Mouse (Mus musculus) urinary bladder, postnatal 25 days (tissue): ENCODE results near the gene Mfsd13b.
"Not testable (repeated sequence)": the region's sequence is repeated elsewhere in the genome, so short reads cannot be mapped to it uniquely, and the experiment has no call there.

Source experiments
- DNase-seq: peaks from one replicate; pipeline ENCODE4 v3.0.0; 2022; ENCODE audit warnings: low spot score

The Mfsd13b gene

GRCm38 (mm10) chr7:120982200-120982841, at the start of gene Mfsd13b, which contains the start of gene Cdr2:
Gene Mfsd13b (plus strand): TSS chr7:120982509.
Gene Cdr2 (minus strand): TSS chr7:120982312.
- DNase-seq = peak; percentile 91

- no peak for DNase-seq
Observed at GRCm38 (mm10) chr7:120933110-120933509, 49.2 kb upstream of the Mfsd13b start.

- no peak for DNase-seq
Observed at GRCm38 (mm10) chr7:120933680-120934195, 48.6 kb upstream of the Mfsd13b start.

GRCm38 (mm10) chr7:120934716-120935115, 47.6 kb upstream of the Mfsd13b start:
- peak; percentile 42 for DNase-seq

GRCm38 (mm10) chr7:120936522-120936921, 45.8 kb upstream of the Mfsd13b start:
- no peak for DNase-seq

GRCm38 (mm10) chr7:120938206-120938605, 44.1 kb upstream of the Mfsd13b start:
- DNase-seq = no peak

- no peak for DNase-seq
Observed at GRCm38 (mm10) chr7:120940343-120940742, 42.0 kb upstream of the Mfsd13b start.

- no peak for DNase-seq
Observed at GRCm38 (mm10) chr7:120941214-120941613, 41.1 kb upstream of the Mfsd13b start.

GRCm38 (mm10) chr7:120942506-120942905, 39.8 kb upstream of the Mfsd13b start:
- DNase-seq = no peak

- DNase-seq = no peak
Observed at GRCm38 (mm10) chr7:120943936-120944509, 38.3 kb upstream of the Mfsd13b start.

GRCm38 (mm10) chr7:120953591-120953990, 28.7 kb upstream of the Mfsd13b start:
- not testable (repeated sequence) for DNase-seq

GRCm38 (mm10) chr7:120960116-120960515, 22.2 kb upstream of the Mfsd13b start:
- DNase-seq = no peak

- no peak for DNase-seq
Observed at GRCm38 (mm10) chr7:120960601-120961000, 21.7 kb upstream of the Mfsd13b start.

- DNase-seq = no peak
Observed at GRCm38 (mm10) chr7:120961893-120962292, 20.4 kb upstream of the Mfsd13b start.

- DNase-seq = no peak
Observed at GRCm38 (mm10) chr7:120963126-120963525, 19.2 kb upstream of the Mfsd13b start.

- DNase-seq = no peak
Observed at GRCm38 (mm10) chr7:120969221-120969620, 13.1 kb upstream of the Mfsd13b start.

- DNase-seq = no peak
Observed at GRCm38 (mm10) chr7:120970112-120970511, 12.2 kb upstream of the Mfsd13b start.

- not testable (repeated sequence) for DNase-seq
Observed at GRCm38 (mm10) chr7:120972471-120972870, 9.8 kb upstream of the Mfsd13b start.

GRCm38 (mm10) chr7:120974001-120974400, 8.3 kb upstream of the Mfsd13b start:
- DNase-seq = no peak

- DNase-seq = no peak
Observed at GRCm38 (mm10) chr7:120977063-120977462, 5.2 kb upstream of the Mfsd13b start.

- DNase-seq = no peak
Observed at GRCm38 (mm10) chr7:120980041-120980440, 2.3 kb upstream of the Mfsd13b start.

- peak; percentile 58 for DNase-seq
Observed at GRCm38 (mm10) chr7:120980931-120981924, 1.1 kb upstream of the Mfsd13b start.
